Mouse (Mus musculus) liver, adult (tissue): ENCODE results near the gene Gm38431.

ENCODE experiments used
- GATA4 ChIP-seq: IDR thresholded peaks from 2 replicates; pipeline ENCODE4 v1.6.1; 2014; ENCODE audit warnings: mild to moderate bottlenecking, low read length; ENCODE audit not compliant: insufficient replicate concordance

Gene Gm38431

DNA sequence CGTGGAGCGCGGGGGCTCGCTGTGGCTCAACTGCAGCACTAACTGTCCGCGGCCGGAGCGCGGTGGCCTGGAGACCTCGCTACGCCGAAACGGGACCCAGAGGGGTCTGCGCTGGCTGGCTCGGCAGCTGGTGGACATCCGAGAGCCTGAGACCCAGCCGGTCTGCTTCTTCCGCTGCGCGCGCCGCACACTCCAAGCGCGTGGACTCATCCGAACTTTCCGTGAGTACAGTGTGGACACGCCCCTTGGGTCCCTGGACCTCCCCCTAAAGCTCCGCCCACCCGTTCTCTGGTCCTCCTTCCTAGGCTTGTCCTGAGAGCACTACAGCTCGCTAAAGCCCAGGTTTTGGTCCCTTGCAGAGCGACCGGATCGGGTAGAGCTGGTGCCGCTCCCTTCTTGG lies 58.7 kb downstream of the Gm38431 start:
- TF ChIP-seq GATA4, result no peak

- no peak for TF ChIP-seq GATA4
Observed at GRCm38 (mm10) chr9:21032491-21032890, 59.3 kb downstream of the Gm38431 start.

DNA sequence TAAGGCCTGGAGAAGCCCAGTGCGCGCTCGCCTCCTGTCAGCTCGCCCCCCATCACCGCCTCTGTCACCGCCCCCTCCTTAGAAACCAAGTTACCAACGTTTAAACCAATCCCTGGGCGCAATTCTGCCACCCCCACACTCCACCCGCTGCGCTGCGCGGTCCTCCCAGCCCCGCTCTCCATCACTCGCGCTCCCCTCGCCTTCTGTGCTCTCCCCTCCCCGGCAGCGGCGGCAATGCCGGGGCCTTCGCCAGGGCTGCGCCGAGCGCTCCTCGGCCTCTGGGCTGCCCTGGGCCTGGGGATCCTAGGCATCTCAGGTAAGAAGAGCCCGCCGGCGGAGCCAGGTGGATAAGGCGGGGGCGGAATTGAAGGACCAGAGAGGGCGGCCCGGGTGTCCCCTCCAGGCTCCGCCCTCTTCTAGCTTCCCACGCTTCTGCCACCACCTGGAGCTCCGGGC lies 59.9 kb downstream of the Gm38431 start, which contains the start of gene Icam5:
Icam5 (plus strand) TSS at position 178 of the 456 bp plus-strand sequence.
- no peak for TF ChIP-seq GATA4

- no peak for TF ChIP-seq GATA4
Observed at GRCm38 (mm10) chr9:21031251-21031895, 60.4 kb downstream of the Gm38431 start.

- peak; percentile 94 for TF ChIP-seq GATA4
Observed at GRCm38 (mm10) chr9:21030781-21031250, 61.0 kb downstream of the Gm38431 start.

GRCm38 (mm10) chr9:21030055-21030600 lies 61.7 kb downstream of the Gm38431 start:
- TF ChIP-seq GATA4, result no peak

DNA sequence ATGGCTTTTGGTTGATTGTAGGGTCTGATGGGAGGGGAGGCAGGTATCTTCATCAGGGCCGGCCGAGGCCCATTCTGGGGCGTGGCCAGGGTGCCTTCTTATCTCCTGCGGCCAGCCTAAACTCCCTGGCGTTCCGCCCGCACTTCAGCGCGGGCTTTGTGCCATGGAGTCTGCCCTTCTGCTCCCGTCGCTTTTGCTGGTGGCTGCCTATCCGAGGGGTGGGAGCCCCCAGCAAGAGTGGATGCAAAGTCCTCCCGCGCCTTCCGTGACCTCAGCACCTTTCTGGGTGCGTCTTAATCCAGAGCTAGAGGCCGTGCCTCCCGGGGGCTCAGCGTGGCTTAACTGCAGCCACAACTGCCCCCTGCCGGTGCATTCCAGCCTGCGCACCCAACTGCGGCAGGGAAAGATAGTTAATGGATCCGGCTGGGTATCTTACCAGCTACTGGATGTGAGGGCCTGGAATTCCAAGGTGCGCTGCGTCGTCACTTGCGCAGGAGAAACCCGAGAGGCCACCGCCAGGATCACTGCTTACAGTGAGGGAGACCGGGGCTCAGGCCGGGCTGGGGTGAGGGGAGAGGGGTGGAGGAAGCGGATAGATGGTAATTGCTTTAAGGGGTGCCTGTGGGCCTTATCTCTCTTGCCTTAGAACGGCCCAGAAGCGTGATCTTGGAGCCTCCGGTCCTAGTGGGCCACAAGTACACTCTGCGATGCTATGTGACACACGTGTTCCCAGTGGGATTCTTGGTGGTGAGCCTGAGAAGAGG lies 62.3 kb downstream of the Gm38431 start, which contains the start of gene Icam4:
Icam4 (plus strand) TSS at position 83 of the 764 bp plus-strand sequence.
- TF ChIP-seq GATA4, result peak; percentile 83; the same call in 1 of the 2 replicates

DNA sequence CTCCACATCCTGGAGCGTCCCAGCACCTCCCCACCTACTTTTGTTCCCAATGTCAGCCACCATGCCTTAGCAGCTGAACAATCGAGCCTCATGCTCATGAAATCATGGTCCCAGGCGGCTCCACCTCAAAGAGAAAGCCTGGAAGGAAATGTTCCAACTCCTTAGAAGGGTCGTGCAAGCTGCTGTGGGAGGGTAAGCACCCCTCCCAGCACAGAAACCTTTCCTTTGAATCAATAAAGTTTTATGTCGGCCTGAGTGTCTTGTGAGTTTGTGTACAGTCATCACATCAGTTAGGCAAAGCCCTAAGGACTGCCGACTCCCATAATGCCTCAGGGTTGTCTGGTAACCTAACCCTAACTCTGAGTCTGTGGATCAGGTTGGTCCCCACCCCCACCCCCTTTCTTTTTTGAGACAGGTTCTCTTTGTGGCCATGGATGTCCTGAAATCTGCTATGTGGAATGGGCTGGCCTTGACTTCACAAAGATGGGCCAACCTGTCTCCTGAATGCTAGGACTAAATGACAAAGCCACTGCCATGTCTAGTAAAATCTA lies 63.2 kb downstream of the Gm38431 start:
- TF ChIP-seq GATA4, result no peak

GRCm38 (mm10) chr9:21027774-21028290 lies 64.0 kb downstream of the Gm38431 start:
- TF ChIP-seq GATA4, result no peak

DNA sequence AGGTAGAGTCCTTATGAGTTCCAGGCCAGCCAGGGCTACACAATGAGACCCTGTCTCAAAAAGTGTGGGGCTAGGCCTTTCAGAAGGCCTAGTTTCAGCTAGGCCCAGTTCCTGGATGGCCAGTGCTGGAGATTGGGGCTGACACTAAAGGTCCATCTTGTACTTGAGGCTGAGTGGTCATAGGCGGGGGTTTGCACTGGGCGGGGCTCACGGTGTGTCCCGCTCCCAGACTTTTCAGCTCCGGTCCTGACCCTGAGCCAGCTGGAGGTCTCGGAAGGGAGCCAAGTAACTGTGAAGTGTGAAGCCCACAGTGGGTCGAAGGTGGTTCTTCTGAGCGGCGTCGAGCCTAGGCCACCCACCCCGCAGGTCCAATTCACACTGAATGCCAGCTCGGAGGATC lies 64.9 kb downstream of the Gm38431 start:
- no peak for TF ChIP-seq GATA4

GRCm38 (mm10) chr9:21025258-21025810 lies 66.5 kb downstream of the Gm38431 start:
- no peak for TF ChIP-seq GATA4

DNA sequence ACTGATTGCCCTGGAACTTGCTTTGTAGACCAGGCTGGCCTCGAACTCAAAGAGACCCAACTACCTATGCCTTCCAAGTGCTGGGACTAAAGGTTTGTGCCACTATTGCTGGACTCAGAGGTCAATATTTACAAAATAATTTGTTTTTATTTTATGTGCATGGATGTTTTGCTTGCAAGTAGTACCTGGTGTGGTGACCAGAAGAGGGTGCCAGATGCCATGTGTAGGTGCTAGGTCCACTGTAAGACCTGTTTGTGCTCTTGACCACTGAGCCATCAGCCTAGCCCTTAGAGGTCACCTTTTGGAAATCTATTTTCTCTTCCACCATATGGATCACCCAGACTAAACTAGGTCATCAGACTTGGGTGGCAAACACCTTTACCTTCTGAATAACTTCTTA lies 69.1 kb downstream of the Gm38431 start:
- no peak for TF ChIP-seq GATA4

DNA sequence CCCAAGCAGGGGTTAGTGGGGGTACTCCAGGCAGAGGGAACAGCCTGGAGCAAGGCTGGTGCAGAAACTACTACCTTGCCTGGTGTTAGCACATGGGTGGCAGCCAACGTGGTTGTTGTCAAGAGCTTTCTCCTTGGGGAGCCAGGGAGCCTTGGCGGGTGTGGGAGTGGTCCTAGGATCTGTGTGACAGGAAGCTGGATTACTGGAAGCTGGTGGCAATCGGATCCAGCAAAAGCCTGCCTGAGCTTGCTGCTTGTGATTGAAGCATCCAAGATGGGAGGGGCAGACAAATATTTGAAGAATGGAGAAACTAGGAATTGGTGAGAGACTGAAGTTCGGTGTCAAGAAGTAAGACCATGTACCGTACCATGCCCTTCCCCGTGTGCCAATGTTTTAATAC lies 69.5 kb downstream of the Gm38431 start:
- TF ChIP-seq GATA4, result no peak

- TF ChIP-seq GATA4, result no peak
Observed at GRCm38 (mm10) chr9:21021363-21021762, 70.4 kb downstream of the Gm38431 start.

DNA sequence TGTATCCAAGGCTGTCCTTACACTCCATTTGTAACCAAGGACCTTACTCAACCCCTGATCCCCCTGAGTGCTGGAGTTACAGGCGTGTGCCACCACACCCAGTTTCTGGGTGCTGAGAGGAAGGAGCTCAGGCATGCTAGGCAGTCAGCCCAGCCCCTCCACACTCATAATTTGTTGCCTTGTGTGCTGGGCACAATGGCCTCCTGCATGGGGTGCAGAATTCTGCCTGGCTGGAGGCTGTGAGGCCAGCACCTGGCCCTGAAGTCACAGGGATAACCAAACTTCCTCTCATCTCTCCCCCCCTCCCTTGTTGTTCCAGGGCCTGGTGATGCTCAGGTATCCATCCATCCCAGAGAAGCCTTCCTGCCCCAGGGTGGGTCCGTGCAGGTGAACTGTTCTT lies 73.2 kb downstream of the Gm38431 start:
- no peak for TF ChIP-seq GATA4
